Mouse (Mus musculus) liver, adult 2 months (tissue): ENCODE results near the gene Tmem208. TPM values are rescaled to one million over a fixed set of nuclear protein-coding genes. Genes with fewer than 3 reads are reported as not detected.
A peak's percentile ranks its signal among the peaks of the same experiment; 100 is the strongest.

ENCODE experiments used
- DNase-seq: peaks from one replicate; pipeline ENCODE4 v3.0.0-alpha.2; 2011; ENCODE audit warnings: low read depth, low spot score; ENCODE audit errors: extremely low read depth
- H3K27ac ChIP-seq: fragments of 200-500 bp; replicated peaks from 2 replicates; pipeline ENCODE4 v1.5.1; 2012; ENCODE audit warnings: low read depth, mild to moderate bottlenecking, control low read depth, inconsistent platforms, low read length; ENCODE audit not compliant: insufficient read depth
- H3K27me3 ChIP-seq: fragments of 200-500 bp; 2 replicates; pipeline ENCODE4 v1.6.1; 2012; ENCODE audit warnings: mild to moderate bottlenecking, moderate library complexity, low read length, inconsistent platforms; ENCODE audit not compliant: control insufficient read depth, insufficient read depth
- H3K36me3 ChIP-seq: fragments of 200-500 bp; 2 replicates; pipeline ENCODE4 v1.6.1; 2012; ENCODE audit warnings: low read length, inconsistent platforms; ENCODE audit not compliant: control insufficient read depth, insufficient read depth
- H3K4me1 ChIP-seq: fragments of 200-500 bp; 2 replicates; pipeline ENCODE4 v1.6.1; 2011; ENCODE audit warnings: low read length; ENCODE audit not compliant: control insufficient read depth, insufficient read depth
- H3K4me3 ChIP-seq: fragments of 200-500 bp; 2 replicates; pipeline ENCODE4 v1.5.1; 2011; ENCODE audit warnings: low read depth, mild to moderate bottlenecking, control low read depth, low read length, moderate library complexity; ENCODE audit not compliant: insufficient read depth
- H3K79me2 ChIP-seq: fragments of 200-500 bp; 2 replicates; pipeline ENCODE4 v1.6.1; 2012; ENCODE audit warnings: inconsistent platforms, mild to moderate bottlenecking, low read length, moderate library complexity; ENCODE audit not compliant: control insufficient read depth, insufficient read depth
- H3K9ac ChIP-seq: fragments of 200-500 bp; 2 replicates; pipeline ENCODE4 v1.6.1; 2012; ENCODE audit warnings: low read depth, mild to moderate bottlenecking, control low read depth, inconsistent platforms, low read length
- CTCF ChIP-seq: fragments of 200-500 bp; IDR thresholded peaks from 2 replicates; pipeline ENCODE4 v1.5.1; 2011; ENCODE audit warnings: low read depth, low read length, control low read depth
- POLR2A ChIP-seq: fragments of 200-500 bp; IDR thresholded peaks from 2 replicates; pipeline ENCODE4 v1.6.1; 2011; ENCODE audit warnings: low read length, control low read depth; ENCODE audit not compliant: insufficient read depth; ENCODE audit errors: extremely low read depth
- WGBS: fragments of 180-500 bp; shearing (Covaris S2); methylation state at CpG from one replicate; pipeline ENCODE4 v1.1.7; 2018; 5-methylcytosine and 5-hydroxymethylcytosine counted together
- polyA plus RNA-seq: library from polyadenylated mRNA; depleted of rRNA; stranded (reverse); fragments of >200 nt; gene quantifications from 2 replicates; pipeline ENCODE4 v1.2.3, GENCODE M21; 2012
- total RNA-seq: library from RNA; depleted of rRNA; stranded (reverse); fragments of >200 nt; gene quantifications from 2 replicates; pipeline ENCODE4 v1.2.3, GENCODE M21; 2014

The Tmem208 gene
- total and polyA plus RNA-seq, 2 experiments, result 90.9 to 104 TPM

DNA sequence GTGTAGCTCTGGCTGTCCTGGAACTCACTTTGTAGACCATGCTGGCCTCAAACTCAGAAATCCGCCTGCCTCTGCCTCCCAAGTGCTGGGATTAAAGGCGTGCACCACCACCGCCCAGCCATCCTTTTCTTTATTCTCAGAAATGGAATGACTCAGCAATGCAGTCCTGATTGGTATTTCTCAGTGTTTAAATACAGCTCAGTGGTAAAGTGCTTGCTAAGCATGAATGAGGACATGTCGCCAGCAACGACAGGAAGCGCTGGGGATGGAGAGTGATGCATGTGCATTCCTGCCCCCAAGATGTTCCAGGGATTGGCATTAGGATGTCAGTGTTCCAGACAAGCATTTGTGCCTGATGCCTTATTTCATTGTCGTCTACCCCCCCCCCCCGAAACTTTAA, 22.8 kb upstream of the Tmem208 start:
- Histone ChIP-seq H3K36me3 (peaks cover 19% of the 10 kb centered on the region), H3K27ac (no peak overlapping the region), H3K9ac (no peak overlapping the region), H3K27me3 (no peaks in the 10 kb centered on the region), H3K4me1 (peaks cover 12% of the 10 kb centered on the region), H3K79me2 (peaks cover 2% of the 10 kb centered on the region), H3K4me3 (no peak overlapping the region)
- 79% methylated on average over 8 of the region's 8 CpGs for WGBS
- TF ChIP-seq CTCF (no peak), POLR2A (no peak)
- DNase-seq, result no peak

GRCm38 (mm10) chr8:105303874-105304273, 22.3 kb upstream of the Tmem208 start:
- H3K27ac ChIP-seq, result no peak overlapping the region
- H3K4me1 ChIP-seq, result peaks cover 7% of the 10 kb centered on the region
- no peaks in the 10 kb centered on the region; the same call in 1 of the 2 replicates for H3K79me2 ChIP-seq
- peaks cover 19% of the 10 kb centered on the region for H3K36me3 ChIP-seq
- WGBS, result 77% methylated on average over 9 of the region's 9 CpGs
- H3K9ac ChIP-seq, result no peak overlapping the region
- TF ChIP-seq CTCF (no peak), POLR2A (no peak)
- DNase-seq, result no peak
- no peaks in the 10 kb centered on the region for H3K27me3 ChIP-seq
- H3K4me3 ChIP-seq, result no peak overlapping the region

GRCm38 (mm10) chr8:105304325-105305210, 21.6 kb upstream of the Tmem208 start:
- Histone ChIP-seq H3K9ac (no peak overlapping the region), H3K4me1 (peaks cover 5% of the 10 kb centered on the region), H3K4me3 (no peak overlapping the region), H3K27ac (no peak overlapping the region), H3K79me2 (no peaks in the 10 kb centered on the region), H3K36me3 (peaks cover 17% of the 10 kb centered on the region), H3K27me3 (no peaks in the 10 kb centered on the region)
- TF ChIP-seq CTCF (no peak), POLR2A (no peak)
- 49% methylated on average over 9 of the region's 9 CpGs for WGBS
- DNase-seq, result no peak

GRCm38 (mm10) chr8:105305211-105306145, 20.7 kb upstream of the Tmem208 start, which contains the start of gene Elmo3:
Elmo3 (plus strand) TSS chr8:105305601.
- peak; percentile 74 for DNase-seq

GRCm38 (mm10) chr8:105306146-105306691, 19.9 kb upstream of the Tmem208 start:
- 37% methylated on average over 5 of the region's 5 CpGs for WGBS
- Histone ChIP-seq H3K9ac (peak overlapping the region; percentile 88), H3K4me3 (peak overlapping the region; percentile 85; the same call in 1 of the 2 replicates), H3K27me3 (no peaks in the 10 kb centered on the region), H3K4me1 (peaks cover 5% of the 10 kb centered on the region), H3K27ac (no peak overlapping the region), H3K79me2 (no peaks in the 10 kb centered on the region), H3K36me3 (peaks cover 16% of the 10 kb centered on the region)
- TF ChIP-seq CTCF, result no peak
- DNase-seq, result no peak

More at GRCm38 (mm10) chr8:105305211-105306145, 20.7 kb upstream of the Tmem208 start, which contains the start of gene Elmo3:
- H3K36me3 ChIP-seq, result peaks cover 17% of the 10 kb centered on the region
- H3K27me3 ChIP-seq, result no peaks in the 10 kb centered on the region
- peak within 1 kb of the TSS; percentile 90 for H3K27ac ChIP-seq
- TF ChIP-seq POLR2A, result peak; percentile 81
- TF ChIP-seq CTCF, result no peak
- peak within 1 kb of the TSS; percentile 85 for H3K4me3 ChIP-seq
- 7% methylated on average over 30 of the region's 30 CpGs for WGBS
- peaks cover 5% of the 10 kb centered on the region for H3K4me1 ChIP-seq
- no peaks in the 10 kb centered on the region for H3K79me2 ChIP-seq
- peak within 1 kb of the TSS; percentile 88 for H3K9ac ChIP-seq
